Mouse (Mus musculus) kidney, postnatal 0 days (tissue): ENCODE data around the gene Mast3. TPM values are rescaled to one million over a fixed set of nuclear protein-coding genes. Genes with fewer than 3 reads are reported as not detected.

Experiments used
- ATAC-seq: fragments of 200-750 bp; cut with Nextera tagmentation; replicated peaks from 2 replicates; pipeline ENCODE4 v1.8.0; 2017; ENCODE audit warnings: low read depth, moderate number of reproducible peaks, moderate TSS enrichment, moderate library complexity; ENCODE audit not compliant: low FRiP score
- DNase-seq: peaks from one replicate; pipeline ENCODE4 v3.0.0-alpha.2; 2016; ENCODE audit warnings: low spot score
- H3K27ac ChIP-seq: fragments of 300-500 bp; sonication (generic); 2 replicates; pipeline ENCODE4 v1.5.1; 2014; ENCODE audit warnings: mild to moderate bottlenecking
- H3K27me3 ChIP-seq: fragments of 300-500 bp; sonication (generic); 2 replicates; pipeline ENCODE4 v1.6.1; 2014; ENCODE audit warnings: low read length, mixed read lengths; ENCODE audit not compliant: insufficient read depth
- H3K36me3 ChIP-seq: fragments of 300-500 bp; sonication (generic); 2 replicates; pipeline ENCODE4 v1.6.1; 2014; ENCODE audit warnings: low read length, mixed read lengths; ENCODE audit not compliant: insufficient read depth
- H3K4me1 ChIP-seq: fragments of 300-500 bp; sonication (generic); replicated peaks from 2 replicates; pipeline ENCODE4 v1.6.1; 2014; ENCODE audit warnings: antibody characterized with exemption, low read length, mixed read lengths; ENCODE audit not compliant: insufficient read depth
- H3K4me2 ChIP-seq: fragments of 300-500 bp; sonication (generic); 2 replicates; pipeline ENCODE4 v1.6.1; 2014; ENCODE audit warnings: mild to moderate bottlenecking, low read length, moderate library complexity, mixed read lengths
- H3K4me3 ChIP-seq: fragments of 300-500 bp; sonication (generic); replicated peaks from 2 replicates; pipeline ENCODE4 v1.5.1; 2014; ENCODE audit warnings: low read depth, low read length
- H3K9ac ChIP-seq: fragments of 300-500 bp; sonication (generic); 2 replicates; pipeline ENCODE4 v1.6.1; 2014; ENCODE audit warnings: low read depth, low read length
- H3K9me3 ChIP-seq: fragments of 300-500 bp; sonication (generic); replicated peaks from 2 replicates; pipeline ENCODE4 v1.6.1; 2016; ENCODE audit warnings: low read length, inconsistent platforms, mixed read lengths
- CTCF ChIP-seq: IDR thresholded peaks from 2 replicates; pipeline ENCODE4 v1.5.1; 2016; ENCODE audit warnings: antibody characterized with exemption, low read depth, mild to moderate bottlenecking, moderate library complexity
- WGBS: fragments of 180-500 bp; shearing (Covaris S2); extraction: QIAGEN DNeasy Blood & Tissue Kit; methylation state at CpG from one replicate; pipeline ENCODE4 v1.1.7; 2014; 5-methylcytosine and 5-hydroxymethylcytosine counted together
- polyA plus RNA-seq: library from polyadenylated mRNA; unstranded; fragments of >200 nt; fragmentation: Nextera tagmentation; extraction: Ambion mirVana; gene quantifications from 2 replicates; pipeline ENCODE4 v1.2.1, GENCODE M21; 2015

Gene Mast3
- polyA plus RNA-seq, 1 experiment from 2014 or later: 10.2 TPM

GRCm38 (mm10) chr8:70808239-70808638, 3.4 kb upstream of the Mast3 start, which contains the start of gene Il12rb1:
Gene Il12rb1 (plus strand): TSS chr8:70808449.
- no peak within 1 kb of the TSS for H3K9ac ChIP-seq
- TF ChIP-seq CTCF: no peak
- H3K36me3 ChIP-seq: no peaks in the 10 kb centered on the region
- no peak within 1 kb of the TSS for H3K4me3 ChIP-seq
- peaks cover 9% of the 10 kb centered on the region for H3K4me1 ChIP-seq
- 80% methylated on average over 5 of the region's 5 CpGs for WGBS
- no peak within 1 kb of the TSS for H3K27ac ChIP-seq
- H3K9me3 ChIP-seq: no peaks in the 10 kb centered on the region
- H3K27me3 ChIP-seq: peaks cover 6% of the 10 kb centered on the region; the same call in 1 of the 2 replicates
- no peak for ATAC-seq
- DNase-seq: no peak
- no peak within 1 kb of the TSS for H3K4me2 ChIP-seq

GRCm38 (mm10) chr8:70807304-70807703, 2.5 kb upstream of the Mast3 start:
- TF ChIP-seq CTCF: no peak
- no peaks in the 10 kb centered on the region for H3K9me3 ChIP-seq
- no peak overlapping the region for H3K4me2 ChIP-seq
- DNase-seq (no peak), ATAC-seq (no peak)
- H3K9ac ChIP-seq: no peak overlapping the region
- H3K4me3 ChIP-seq: no peak overlapping the region
- no peaks in the 10 kb centered on the region for H3K36me3 ChIP-seq
- H3K4me1 ChIP-seq: peaks cover 9% of the 10 kb centered on the region
- 64% methylated on average over 1 of the region's 1 CpGs for WGBS
- H3K27ac ChIP-seq: no peak overlapping the region
- peaks cover 6% of the 10 kb centered on the region; the same call in 1 of the 2 replicates for H3K27me3 ChIP-seq

GRCm38 (mm10) chr8:70806541-70806940, 1.7 kb upstream of the Mast3 start:
- no peak overlapping the region for H3K4me3 ChIP-seq
- DNase-seq: no peak
- ATAC-seq: no peak
- H3K4me2 ChIP-seq: no peak overlapping the region
- TF ChIP-seq CTCF: no peak
- peaks cover 6% of the 10 kb centered on the region; the same call in 1 of the 2 replicates for H3K27me3 ChIP-seq
- H3K9ac ChIP-seq: no peak overlapping the region
- H3K36me3 ChIP-seq: no peaks in the 10 kb centered on the region
- H3K4me1 ChIP-seq: peaks cover 9% of the 10 kb centered on the region
- H3K27ac ChIP-seq: no peak overlapping the region
- WGBS: 50% methylated on average over 4 of the region's 4 CpGs
- no peaks in the 10 kb centered on the region for H3K9me3 ChIP-seq

GRCm38 (mm10) chr8:70803761-70804480, 933 bp downstream of the Mast3 start:
- H3K27me3 ChIP-seq: peaks cover 6% of the 10 kb centered on the region; the same call in 1 of the 2 replicates
- H3K36me3 ChIP-seq: no peaks in the 10 kb centered on the region
- 1% methylated on average over 47 of the region's 47 CpGs for WGBS
- peak overlapping the region; percentile 88 for H3K4me2 ChIP-seq
- no peak overlapping the region for H3K27ac ChIP-seq
- peak overlapping the region; percentile 35; the same call in 1 of the 2 replicates for H3K9ac ChIP-seq
- DNase-seq (no peak), ATAC-seq (no peak)
- H3K4me3 ChIP-seq: peak overlapping the region; percentile 43
- peaks cover 9% of the 10 kb centered on the region for H3K4me1 ChIP-seq
- no peaks in the 10 kb centered on the region for H3K9me3 ChIP-seq
- TF ChIP-seq CTCF: no peak

- no peak for TF ChIP-seq CTCF
- ATAC-seq: no peak
- Histone ChIP-seq H3K27ac (no peak overlapping the region), H3K9ac (no peak overlapping the region), H3K4me1 (peaks cover 16% of the 10 kb centered on the region), H3K4me3 (no peak overlapping the region), H3K36me3 (no peaks in the 10 kb centered on the region), H3K27me3 (peaks cover 13% of the 10 kb centered on the region), H3K4me2 (no peak overlapping the region), H3K9me3 (no peaks in the 10 kb centered on the region)
- DNase-seq: no peak
- 60% methylated on average over 11 of the region's 11 CpGs for WGBS
Measured at GRCm38 (mm10) chr8:70802786-70803510, 1.9 kb downstream of the Mast3 start.

- Histone ChIP-seq H3K4me1 (peaks cover 22% of the 10 kb centered on the region), H3K27me3 (peaks cover 14% of the 10 kb centered on the region), H3K36me3 (no peaks in the 10 kb centered on the region), H3K4me2 (no peak overlapping the region), H3K9me3 (no peaks in the 10 kb centered on the region), H3K4me3 (no peak overlapping the region), H3K27ac (no peak overlapping the region), H3K9ac (no peak overlapping the region)
- no peak for DNase-seq
- no peak for TF ChIP-seq CTCF
- 85% methylated on average over 1 of the region's 1 CpGs for WGBS
- ATAC-seq: no peak
Measured at GRCm38 (mm10) chr8:70801830-70802229, 3.0 kb downstream of the Mast3 start.
